Mouse (Mus musculus): ENCODE results near the gene Fads3. TPM values are rescaled to one million over a fixed set of nuclear protein-coding genes. Genes with fewer than 3 reads are reported as not detected.

Gene Fads3
- total RNA-seq (2021) = 10 to 100 TPM; 24.3 to 24.5 TPM

- peak; percentile 75 to 77 for DNase-seq
These were observed at the start of gene Fads3 for GRCm38 (mm10) chr19:10041388-10042148. Fads3 (plus strand) TSS chr19:10041569.

GRCm38 (mm10) chr19:9992011-9992958 is 49.1 kb upstream of the Fads3 start:
- no peak for DNase-seq

DNA sequence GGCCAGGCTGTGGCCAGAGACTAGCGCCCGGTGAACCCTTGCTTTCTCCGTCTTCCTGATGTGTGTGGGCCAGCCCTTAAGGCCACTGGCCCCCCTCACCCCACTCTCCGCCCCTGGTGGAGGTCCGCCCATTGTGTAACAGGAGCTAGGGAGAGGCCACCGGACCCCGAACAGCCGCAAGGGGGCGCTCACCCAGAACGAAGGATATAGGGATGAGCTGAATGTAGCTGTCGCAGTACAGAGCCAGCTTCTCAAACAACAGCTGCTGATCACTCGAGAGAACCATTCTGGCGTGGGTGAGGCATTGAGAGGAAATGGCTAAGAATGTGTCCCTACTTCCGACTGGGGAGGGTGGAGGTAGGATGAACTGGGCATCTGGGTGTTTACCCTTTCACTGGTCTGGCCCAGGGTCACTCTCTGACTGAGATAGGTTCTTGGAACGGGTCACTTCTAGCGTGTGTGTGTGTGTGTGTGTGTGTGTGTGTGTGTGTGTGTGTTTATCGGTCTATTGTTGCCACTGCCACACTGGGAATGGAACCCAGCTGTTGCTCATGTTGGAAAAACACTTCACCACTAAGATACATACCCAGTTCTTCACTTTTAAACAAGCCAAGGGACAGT is 48.2 kb upstream of the Fads3 start:
- peak; percentile 82 to 84 for DNase-seq

DNA sequence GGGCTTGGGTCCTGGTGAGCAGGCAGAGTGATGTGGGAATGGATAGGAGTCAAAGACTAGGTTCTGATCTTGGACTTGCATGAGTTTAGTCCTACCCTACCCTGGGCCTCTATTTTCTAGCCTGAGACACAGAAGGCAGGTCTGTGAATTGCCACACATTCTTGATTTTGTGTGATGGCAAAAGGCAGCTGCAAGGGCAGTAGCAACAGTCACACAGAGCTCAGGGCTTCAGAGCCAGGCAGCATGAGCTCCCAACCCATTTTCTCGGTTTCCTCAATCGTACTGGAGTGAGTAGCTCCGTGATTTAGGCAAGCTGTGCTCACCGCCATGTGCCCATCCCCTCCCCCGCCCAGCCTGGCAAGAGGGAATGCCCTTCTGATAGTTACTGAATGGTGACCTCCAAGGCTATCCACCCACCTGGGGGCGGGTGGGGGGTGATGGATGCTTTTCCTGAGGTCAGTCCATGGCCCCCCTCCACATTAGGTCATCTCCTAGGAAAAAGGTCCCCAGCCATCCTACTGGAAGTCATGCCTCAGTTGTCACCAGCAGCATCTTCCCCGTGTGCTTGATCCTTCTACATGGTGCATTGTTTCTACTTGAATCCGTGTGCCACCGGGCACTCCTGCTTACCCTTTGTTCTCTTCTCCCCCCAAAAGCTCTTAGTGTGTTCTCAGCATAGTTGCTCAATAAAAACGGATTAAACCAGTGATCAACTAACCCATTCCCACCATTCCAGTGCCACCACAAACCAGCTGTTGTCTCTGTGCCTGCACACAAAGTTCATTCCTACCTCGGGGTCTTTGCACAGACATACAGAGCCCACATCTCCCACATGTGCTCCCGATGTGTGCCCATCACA is 43.9 kb upstream of the Fads3 start:
- DNase-seq = no peak

DNA sequence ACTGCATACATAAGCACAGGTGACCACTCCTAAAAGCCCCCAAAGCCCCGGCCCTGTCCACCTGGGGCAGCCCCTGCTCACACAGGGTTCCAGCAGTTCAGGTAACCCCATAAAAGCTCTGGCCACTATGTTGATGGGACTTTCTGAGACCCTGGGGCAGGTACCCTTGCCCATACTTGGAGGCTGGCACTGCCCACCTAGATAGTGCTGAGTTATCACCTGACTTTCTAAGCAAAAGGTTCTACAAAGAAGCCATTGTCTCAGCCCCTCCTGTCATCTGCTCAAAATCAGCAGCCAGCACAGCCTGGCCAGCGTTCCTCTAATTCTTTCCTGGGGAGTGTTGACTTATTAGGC is 43.3 kb upstream of the Fads3 start:
- DNase-seq = no peak

- DNase-seq = no peak
These were observed 42.5 kb upstream of the Fads3 start for GRCm38 (mm10) chr19:9998736-9999486.

- DNase-seq = no peak
These were observed 41.0 kb upstream of the Fads3 start for GRCm38 (mm10) chr19:10000330-10000729.

DNA sequence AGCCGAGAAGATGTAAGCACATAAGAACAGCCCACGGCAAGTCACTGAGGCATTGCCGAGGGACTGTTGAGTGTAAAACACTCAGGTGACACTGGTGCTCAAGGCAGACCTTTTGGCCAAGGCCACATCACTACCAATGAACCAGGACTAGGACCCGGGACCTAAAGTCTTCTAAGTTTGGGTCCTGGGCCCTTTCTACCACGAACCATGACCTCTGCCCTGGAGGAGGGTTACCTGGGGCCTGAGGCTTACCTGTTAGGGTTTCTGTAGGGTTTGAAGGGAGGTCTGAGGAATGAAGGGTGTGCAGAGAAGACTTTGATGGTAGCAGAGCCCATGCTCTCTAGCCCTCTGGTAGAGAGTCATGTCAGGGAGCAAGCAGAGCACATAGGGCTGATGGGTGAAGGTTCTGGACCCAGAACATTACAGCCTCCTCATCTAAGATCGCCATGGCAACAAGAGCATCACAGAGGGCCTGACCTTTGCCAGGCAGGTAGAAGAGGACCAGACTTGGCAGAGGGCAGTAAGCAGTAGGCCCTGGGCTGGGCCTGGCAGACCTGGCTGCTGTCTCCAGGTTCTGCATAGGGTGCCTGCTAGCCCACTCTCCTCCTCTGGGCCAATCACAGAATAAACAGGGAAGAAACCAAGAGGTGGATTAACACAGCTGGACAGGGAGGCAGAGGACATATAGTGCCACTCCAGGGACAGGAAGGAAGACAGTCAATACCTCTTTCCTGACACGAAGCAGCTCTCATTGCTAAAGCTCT is 40.0 kb upstream of the Fads3 start, which contains the start of the genes Best1 and Rab3il1:
Gene Best1, minus strand, starts transcription at position 428 of the 764 bp plus-strand sequence.
Gene Rab3il1, plus strand, starts transcription at position 464 of the 764 bp plus-strand sequence.
- DNase-seq = no peak

DNA sequence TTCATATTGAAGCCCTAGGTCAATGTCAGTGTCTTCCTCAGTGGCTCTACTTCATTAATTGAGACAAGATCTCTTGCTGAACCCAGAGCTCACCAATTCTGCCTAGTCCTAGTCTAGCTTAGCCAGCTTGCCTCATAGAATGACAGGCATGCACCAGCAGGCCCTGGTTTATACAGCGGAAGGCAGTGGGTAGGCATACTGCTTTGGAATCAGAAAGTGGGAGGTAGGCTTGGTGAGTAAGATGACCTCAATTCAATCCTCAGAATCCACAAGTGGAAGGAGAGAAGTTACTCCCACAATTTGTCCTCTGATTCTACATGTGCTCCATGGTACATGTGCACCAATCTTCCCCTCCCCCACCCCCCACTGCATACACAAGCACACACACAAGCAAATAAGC is 37.7 kb upstream of the Fads3 start:
- DNase-seq = no peak

DNA sequence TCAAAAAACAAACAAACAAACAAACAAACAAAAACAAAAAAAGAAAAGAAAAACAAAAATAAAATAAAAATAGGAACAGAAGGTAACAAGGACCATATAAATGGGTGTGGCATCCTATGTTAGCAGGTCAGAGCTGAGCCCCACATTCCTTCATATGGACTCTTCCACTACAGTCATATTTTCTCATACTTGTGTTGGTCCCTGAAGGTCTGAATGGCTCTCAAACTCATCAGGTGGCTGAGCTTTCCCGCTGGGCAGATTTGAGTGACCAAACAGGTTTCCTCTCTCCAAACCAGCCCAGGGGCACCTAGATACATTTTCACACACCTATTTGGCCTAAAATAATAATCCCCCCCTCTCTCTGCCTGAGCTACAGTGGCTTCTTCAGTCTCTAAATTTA is 30.0 kb upstream of the Fads3 start:
- DNase-seq = no peak

- DNase-seq = no peak
These were observed 28.5 kb upstream of the Fads3 start for GRCm38 (mm10) chr19:10012827-10013278.

DNA sequence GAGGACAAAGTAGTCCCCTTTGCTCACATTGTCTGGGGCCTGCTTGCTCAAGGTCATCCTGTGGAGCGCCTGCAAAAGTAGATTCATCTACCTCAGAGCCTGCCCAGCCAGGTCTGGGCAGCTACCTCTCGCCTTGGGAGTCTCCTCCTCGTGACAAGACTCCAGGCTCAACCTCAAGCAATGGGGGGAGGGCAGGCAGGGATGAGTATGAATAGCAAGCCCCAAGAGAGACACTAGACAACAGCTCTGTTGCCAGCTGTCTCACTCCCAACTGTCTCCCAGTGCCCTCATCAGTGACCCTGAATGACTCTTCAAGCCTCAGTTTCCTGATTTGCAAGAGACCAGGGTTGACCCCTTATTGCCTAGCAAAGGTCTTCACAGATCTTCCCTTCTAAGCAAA is 28.0 kb upstream of the Fads3 start:
- no peak for DNase-seq

DNA sequence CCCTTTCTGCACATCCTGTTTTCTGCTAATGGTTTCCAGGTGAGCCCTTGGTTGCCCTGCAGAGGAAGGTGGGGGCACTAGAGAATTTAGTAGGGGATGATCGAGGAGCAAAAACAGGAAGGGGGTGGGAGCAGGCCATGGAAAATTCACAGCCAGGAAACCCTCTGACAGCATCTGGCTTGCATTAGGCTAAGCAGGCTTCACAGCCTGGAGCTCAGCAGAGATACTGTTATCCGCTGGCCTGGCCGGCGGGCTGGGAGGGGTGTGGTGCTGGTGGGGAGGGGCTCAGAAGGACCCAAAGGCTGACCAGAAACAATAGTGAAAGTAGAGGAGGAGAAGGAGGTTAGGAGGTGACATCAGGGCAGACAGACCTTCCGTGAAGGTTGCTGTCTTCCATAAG is 27.5 kb upstream of the Fads3 start:
- no peak for DNase-seq

DNA sequence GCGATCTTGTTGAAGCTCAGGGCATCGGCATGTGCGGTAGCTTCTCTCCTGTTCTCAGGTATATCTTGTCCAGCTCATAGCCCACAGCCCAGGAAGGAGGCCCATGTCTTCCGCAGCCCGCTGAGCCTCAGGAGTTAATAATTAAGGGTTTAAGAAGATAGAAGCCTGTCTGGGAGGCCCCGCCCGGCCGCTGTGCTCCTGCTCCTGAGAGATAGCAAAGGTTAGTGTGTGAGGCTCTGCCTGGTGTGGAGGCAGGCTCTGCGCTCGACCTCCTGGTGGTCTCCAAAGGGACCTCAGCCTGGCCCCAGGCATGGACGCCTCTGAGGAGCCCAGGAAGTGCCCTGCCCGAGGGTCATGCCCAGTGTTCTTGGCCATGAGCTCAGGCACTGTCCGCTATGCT is 26.5 kb upstream of the Fads3 start:
- DNase-seq = no peak

DNA sequence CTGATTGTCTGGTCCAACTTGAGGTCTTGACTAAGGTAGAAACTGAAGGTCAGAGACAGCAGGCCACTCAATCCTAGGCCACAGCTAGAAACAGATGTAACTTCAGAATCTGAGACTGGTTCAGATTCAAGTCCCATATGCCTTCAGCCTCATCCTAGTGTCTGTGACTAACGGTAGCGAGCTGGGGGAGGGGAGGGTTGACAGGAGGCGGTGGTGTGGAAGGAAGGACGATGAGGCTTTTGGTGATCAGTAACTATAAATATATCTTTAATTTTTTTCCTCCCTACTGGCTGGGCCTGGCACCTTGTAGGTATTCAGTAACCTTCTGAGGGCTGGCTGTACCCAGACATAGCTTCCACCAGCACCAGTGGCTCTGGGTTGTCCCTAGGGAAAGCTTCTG is 25.9 kb upstream of the Fads3 start:
- no peak for DNase-seq

DNA sequence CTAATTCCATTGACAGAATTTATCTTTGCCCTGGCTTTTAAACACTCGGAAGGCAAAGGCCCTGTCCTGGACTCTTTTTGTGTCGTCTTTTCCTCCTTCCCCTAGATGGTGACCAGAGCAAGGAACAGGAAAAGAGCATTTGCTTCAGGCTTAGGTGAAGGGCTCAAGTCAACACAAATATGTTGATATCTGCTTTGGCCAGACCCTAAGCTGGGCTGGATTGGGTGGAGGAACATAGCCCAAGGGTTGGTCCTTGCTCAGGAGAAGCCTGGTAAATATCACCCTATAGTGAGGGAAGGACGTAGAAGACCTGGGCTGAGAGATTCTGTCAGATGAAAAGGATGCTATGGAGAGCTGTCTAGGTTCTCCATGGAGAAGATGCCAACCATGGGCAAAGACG is 25.2 kb upstream of the Fads3 start:
- DNase-seq = no peak

GRCm38 (mm10) chr19:10017637-10018526 is 23.5 kb upstream of the Fads3 start:
- DNase-seq = peak; percentile 83 to 87

- no peak for DNase-seq
These were observed 22.9 kb upstream of the Fads3 start for GRCm38 (mm10) chr19:10018527-10018818.

DNA sequence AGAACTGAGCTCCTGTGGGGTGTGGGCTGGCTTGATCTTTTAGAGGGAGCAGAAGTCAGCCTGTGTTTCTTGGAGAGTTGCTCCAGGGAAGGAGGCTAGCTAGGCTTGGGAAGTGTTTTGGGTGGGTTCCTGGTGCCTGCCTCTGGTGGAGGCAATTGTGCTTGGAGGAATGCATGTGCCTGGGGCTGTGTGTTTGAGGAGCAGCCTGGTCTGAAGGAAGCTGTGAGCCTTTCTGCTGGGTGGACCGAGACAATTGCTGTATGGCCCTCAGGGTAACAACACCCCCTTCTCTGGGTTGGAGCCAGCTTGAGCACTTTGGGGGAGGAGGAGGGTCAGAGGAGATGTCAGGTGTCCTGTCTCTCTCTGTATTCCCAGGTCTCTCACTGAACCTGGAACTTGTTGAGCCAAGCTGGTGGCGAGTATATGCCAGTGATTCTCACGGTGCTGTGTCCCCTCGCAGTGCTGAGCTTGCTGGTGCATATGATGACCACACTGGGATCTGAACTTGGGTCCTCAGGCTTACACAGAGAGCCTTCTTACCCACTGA is 22.1 kb upstream of the Fads3 start:
- DNase-seq = no peak
